9 mouse cellular contexts compared by ENCODE assay signal in the genomic region with DNA sequence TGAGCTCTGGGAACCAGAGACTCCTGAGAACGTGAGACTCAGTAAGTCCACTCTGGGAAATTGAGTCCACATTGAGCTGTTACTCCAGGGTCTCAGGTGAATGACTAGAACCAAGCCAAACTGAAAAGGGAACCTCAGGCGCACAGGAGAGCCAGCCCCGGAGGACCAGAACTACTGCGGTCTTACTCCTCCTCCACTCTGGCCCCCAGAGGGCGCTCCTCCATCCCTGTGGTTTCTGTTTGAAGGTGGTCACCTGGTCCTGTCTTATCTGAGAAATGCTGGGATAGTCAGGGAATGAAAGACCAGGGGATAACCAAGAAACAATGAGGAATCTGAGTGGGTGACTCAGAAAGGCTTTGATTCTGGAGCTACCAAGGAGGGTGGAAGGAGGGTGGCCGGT. TPM values are rescaled to one million over a fixed set of nuclear protein-coding genes. Genes with fewer than 3 reads are reported as not detected.
DNase-seq lines count a peak whose midpoint lies in the region; ATAC-seq lines count a peak whose summit lies in the region.
"Had no signal": no experiment of that assay in that cellular context is flagged by ENCODE, and none has a peak within 500 bp of the region (broad histone marks: within the 10 kb centered on the region; RNA-seq: fewer than 3 reads in every experiment).

No protein-coding gene starts in this region.

- H3K9me3 ChIP-seq in hindbrain, embryonic 11.5 days (ENCODE audit: control insufficient read depth, low read length) = no peaks in the 10 kb centered on the region
- H3K9me3 ChIP-seq in hindbrain, embryonic 14.5 days (ENCODE audit: control insufficient read depth, low read length) = no peaks in the 10 kb centered on the region
- no peaks in the 10 kb centered on the region for H3K9me3 ChIP-seq in embryonic facial prominence, embryonic 14.5 days (ENCODE audit: control insufficient read depth, low read length)
- H3K9me3 ChIP-seq in lung, embryonic 15.5 days = no peaks in the 10 kb centered on the region
- H3K9me3 ChIP-seq: embryonic facial prominence, embryonic 15.5 days had no signal

- H3K4me2 ChIP-seq in hindbrain, embryonic 11.5 days (replicated peaks; ENCODE audit: low read depth, low read length) = no peak overlapping the region
- no peak overlapping the region for H3K4me2 ChIP-seq in hindbrain, embryonic 14.5 days (replicated peaks)
- H3K4me2 ChIP-seq in embryonic facial prominence, embryonic 14.5 days (ENCODE audit: low read depth, low read length) = no peak overlapping the region
- H3K4me2 ChIP-seq in lung, embryonic 15.5 days = no peak overlapping the region
- H3K4me2 ChIP-seq: embryonic facial prominence, embryonic 15.5 days had no signal

- peaks cover 30% of the 10 kb centered on the region for H3K27me3 ChIP-seq in hindbrain, embryonic 11.5 days (ENCODE audit: control insufficient read depth, insufficient read depth, low read length)
- peaks cover 40% of the 10 kb centered on the region for H3K27me3 ChIP-seq in hindbrain, embryonic 14.5 days (ENCODE audit: control insufficient read depth, insufficient read depth, low read length)
- H3K27me3 ChIP-seq in embryonic facial prominence, embryonic 14.5 days (replicated peaks; ENCODE audit: control insufficient read depth, insufficient read depth, low read length) = peaks cover 42% of the 10 kb centered on the region
- H3K27me3 ChIP-seq in lung, embryonic 15.5 days = peaks cover 37% of the 10 kb centered on the region

- H3K9ac ChIP-seq in hindbrain, embryonic 11.5 days (ENCODE audit: low read depth, low read length) = no peak overlapping the region
- H3K9ac ChIP-seq in hindbrain, embryonic 14.5 days = no peak overlapping the region
- no peak overlapping the region for H3K9ac ChIP-seq in embryonic facial prominence, embryonic 14.5 days (ENCODE audit: low read depth, low read length)
- no peak overlapping the region for H3K9ac ChIP-seq in lung, embryonic 15.5 days
- H3K9ac ChIP-seq: embryonic facial prominence, embryonic 15.5 days had no signal

- DNase-seq in hindbrain, embryonic 11.5 days (ENCODE audit: low spot score) = peak; percentile 72
- DNase-seq in hindbrain, embryonic 14.5 days (ENCODE audit: low spot score) = no peak
- peak; percentile 88 for DNase-seq in ZHBTc4 (ENCODE audit: low read depth, low spot score)
- peak; percentile 19 for DNase-seq in embryonic facial prominence, embryonic 14.5 days (ENCODE audit: low spot score)
- peak; percentile 86 to 94 for DNase-seq in kidney, postnatal 36 days
- peak; percentile 55 for DNase-seq in right cerebral cortex, postnatal 4 days
- peak; percentile 40 to 74 for DNase-seq in urinary bladder, postnatal 4 days (ENCODE audit: low spot score in 2 of 2)

- no peak for ATAC-seq in hindbrain, embryonic 11.5 days (ENCODE audit: low FRiP score)
- ATAC-seq in hindbrain, embryonic 14.5 days (ENCODE audit: low FRiP score) = no peak
- ATAC-seq in embryonic facial prominence, embryonic 14.5 days (ENCODE audit: low read depth) = no peak
- no peak for ATAC-seq in lung, embryonic 15.5 days (ENCODE audit: borderline replicate concordance, extremely low read depth, low FRiP score, low TSS enrichment)

- no peak overlapping the region for H3K27ac ChIP-seq in hindbrain, embryonic 11.5 days (ENCODE audit: low read depth, low read length)
- H3K27ac ChIP-seq in hindbrain, embryonic 14.5 days = no peak overlapping the region
- no peak overlapping the region for H3K27ac ChIP-seq in embryonic facial prominence, embryonic 14.5 days (replicated peaks; ENCODE audit: low read depth, low read length)
- peak overlapping the region; percentile 58 for H3K27ac ChIP-seq in lung, embryonic 15.5 days
- H3K27ac ChIP-seq: embryonic facial prominence, embryonic 15.5 days had no signal

- no peak overlapping the region for H3K4me3 ChIP-seq in hindbrain, embryonic 11.5 days (ENCODE audit: low read depth, low read length)
- no peak overlapping the region for H3K4me3 ChIP-seq in hindbrain, embryonic 14.5 days (replicated peaks; ENCODE audit: low read length)
- H3K4me3 ChIP-seq in embryonic facial prominence, embryonic 14.5 days (ENCODE audit: low read depth, low read length) = no peak overlapping the region
- H3K4me3 ChIP-seq in lung, embryonic 15.5 days = no peak overlapping the region
- H3K4me3 ChIP-seq: embryonic facial prominence, embryonic 15.5 days had no signal

- WGBS in hindbrain, embryonic 11.5 days = 23% methylated on average over 6 of the region's 6 CpGs
- 26% methylated on average over 6 of the region's 6 CpGs for WGBS in hindbrain, embryonic 14.5 days
- 17% methylated on average over 6 of the region's 6 CpGs for whole genome bisulfite sequencing in embryonic facial prominence, embryonic 14.5 days
- WGBS in lung, embryonic 15.5 days = 14% methylated on average over 6 of the region's 6 CpGs

- no peaks in the 10 kb centered on the region for H3K36me3 ChIP-seq in hindbrain, embryonic 11.5 days (ENCODE audit: control insufficient read depth, insufficient read depth, low read length)
- no peaks in the 10 kb centered on the region for H3K36me3 ChIP-seq in hindbrain, embryonic 14.5 days (replicated peaks; ENCODE audit: control insufficient read depth, insufficient read depth)
- H3K36me3 ChIP-seq in embryonic facial prominence, embryonic 14.5 days (ENCODE audit: control insufficient read depth, insufficient read depth, low read length) = no peaks in the 10 kb centered on the region
- no peaks in the 10 kb centered on the region for H3K36me3 ChIP-seq in lung, embryonic 15.5 days
- H3K36me3 ChIP-seq: embryonic facial prominence, embryonic 15.5 days had no signal

- H3K4me1 ChIP-seq in hindbrain, embryonic 11.5 days (replicated peaks; ENCODE audit: control insufficient read depth, insufficient read depth, low read length) = peaks cover 9% of the 10 kb centered on the region; the same call in 1 of the 2 replicates
- H3K4me1 ChIP-seq in hindbrain, embryonic 14.5 days (replicated peaks; ENCODE audit: control insufficient read depth, insufficient read depth, low read length) = no peaks in the 10 kb centered on the region; the same call in 1 of the 2 replicates
- H3K4me1 ChIP-seq in embryonic facial prominence, embryonic 14.5 days (ENCODE audit: control insufficient read depth, insufficient read depth, low read length) = peaks cover 2% of the 10 kb centered on the region; the same call in 1 of the 2 replicates
- peaks cover 25% of the 10 kb centered on the region for H3K4me1 ChIP-seq in lung, embryonic 15.5 days

RNA-seq across cellular contexts. Expression of gene Pde8a, which starts 4.5 kb away (rescaled TPM):
- 2.5 and 3.3 TPM in 2 replicates for polyA plus RNA-seq in hindbrain, embryonic 11.5 days (2014; fragmentation: Nextera tagmentation; extraction: Ambion mirVana)
- polyA plus RNA-seq in hindbrain, embryonic 14.5 days (2014; fragmentation: Nextera tagmentation; extraction: Ambion mirVana) = 2.6 and 2.9 TPM in 2 replicates
- 9.3 and 9.6 TPM in 2 replicates for polyA plus RNA-seq in embryonic facial prominence, embryonic 14.5 days (2014; fragmentation: Nextera tagmentation; extraction: Ambion mirVana)
- 5.1 and 5.2 TPM in 2 replicates for polyA plus RNA-seq in lung, embryonic 15.5 days (2015; fragmentation: Nextera tagmentation; extraction: Ambion mirVana)
